Mouse (Mus musculus) neural tube, embryonic 12.5 days (tissue): ENCODE measurements around the gene Gstp2. TPM values are rescaled to one million over a fixed set of nuclear protein-coding genes. Genes with fewer than 3 reads are reported as not detected.
"Not testable (repeated sequence)": the region's sequence is repeated elsewhere in the genome, so short reads cannot be mapped to it uniquely, and the experiment has no call there.

Experiments used
- ATAC-seq: fragments of 200-750 bp; cut with Nextera tagmentation; 2 replicates; pipeline ENCODE4 v1.8.0; 2017; ENCODE audit warnings: low read depth, mild to moderate bottlenecking, moderate TSS enrichment, moderate library complexity; ENCODE audit not compliant: low FRiP score
- H3K27ac ChIP-seq: fragments of 300-500 bp; sonication (generic); 2 replicates; pipeline ENCODE4 v1.5.1; 2016
- H3K27me3 ChIP-seq: fragments of 300-500 bp; sonication (generic); replicated peaks from 2 replicates; pipeline ENCODE4 v1.6.1; 2016; ENCODE audit warnings: mild to moderate bottlenecking
- H3K36me3 ChIP-seq: fragments of 300-500 bp; sonication (generic); 2 replicates; pipeline ENCODE4 v1.6.1; 2016; ENCODE audit warnings: mild to moderate bottlenecking
- H3K4me1 ChIP-seq: fragments of 300-500 bp; sonication (generic); 2 replicates; pipeline ENCODE4 v1.6.1; 2016
- H3K4me2 ChIP-seq: fragments of 300-500 bp; sonication (generic); replicated peaks from 2 replicates; pipeline ENCODE4 v1.6.1; 2016; ENCODE audit warnings: mild to moderate bottlenecking
- H3K4me3 ChIP-seq: fragments of 300-500 bp; sonication (generic); 2 replicates; pipeline ENCODE4 v1.5.1; 2016
- H3K9ac ChIP-seq: fragments of 300-500 bp; sonication (generic); 2 replicates; pipeline ENCODE4 v1.6.1; 2016; ENCODE audit warnings: mild to moderate bottlenecking
- H3K9me3 ChIP-seq: fragments of 300-500 bp; sonication (generic); 2 replicates; pipeline ENCODE4 v1.6.1; 2016; ENCODE audit warnings: mild to moderate bottlenecking
- WGBS: fragments of 180-500 bp; shearing (Covaris S2); methylation state at CpG from one replicate; pipeline ENCODE4 v1.1.7; 2016; 5-methylcytosine and 5-hydroxymethylcytosine counted together
- polyA plus RNA-seq: library from polyadenylated mRNA; unstranded; fragments of >200 nt; fragmentation: Nextera tagmentation; extraction: Ambion mirVana; gene quantifications from 2 replicates; pipeline ENCODE4 v1.2.1, GENCODE M21; 2016

Gstp2 gene
- polyA plus RNA-seq, 1 experiment from 2014 or later: 1.8 TPM

- not testable (repeated sequence) for H3K4me3 ChIP-seq, H3K27ac ChIP-seq, H3K4me1 ChIP-seq, H3K9me3 ChIP-seq, H3K36me3 ChIP-seq, ATAC-seq, H3K9ac ChIP-seq, H3K27me3 ChIP-seq, H3K4me2 ChIP-seq
- 93% methylated on average over 2 of the region's 2 CpGs for WGBS
Observed at GRCm38 (mm10) chr19:4068242-4068641, 22.4 kb upstream of the Gstp2 start.

DNA sequence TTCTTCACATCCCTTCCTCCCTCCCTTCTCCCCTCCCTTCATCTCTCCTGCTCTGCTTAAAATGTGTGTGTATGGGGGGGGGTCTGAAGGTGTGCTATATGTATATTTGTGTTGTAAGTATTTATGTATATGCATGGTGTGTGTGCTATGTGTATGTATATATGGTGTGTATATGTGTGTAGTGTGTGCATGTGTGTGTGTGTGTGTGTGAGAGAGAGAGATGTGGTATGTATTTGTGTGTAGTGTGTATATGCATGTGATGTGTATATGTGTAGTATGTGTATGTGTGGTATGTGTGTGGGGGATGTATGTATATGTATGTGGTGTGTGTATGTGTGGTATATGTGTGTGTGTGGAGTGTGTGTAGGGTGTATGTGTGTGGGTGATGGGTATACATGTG is 21.1 kb upstream of the Gstp2 start:
- Histone ChIP-seq H3K4me3 (no peak overlapping the region), H3K36me3 (no peaks in the 10 kb centered on the region)
- ATAC-seq: no peak

GRCm38 (mm10) chr19:4066280-4066679 is 20.5 kb upstream of the Gstp2 start:
- Histone ChIP-seq H3K9me3 (no peaks in the 10 kb centered on the region), H3K4me1 (no peaks in the 10 kb centered on the region), H3K9ac (no peak overlapping the region), H3K27me3 (no peaks in the 10 kb centered on the region), H3K4me2 (no peak overlapping the region), H3K27ac (no peak overlapping the region), H3K4me3 (no peak overlapping the region), H3K36me3 (no peaks in the 10 kb centered on the region)
- 91% methylated on average over 6 of the region's 6 CpGs for WGBS
- no peak for ATAC-seq

More for the DNA sequence above, 21.1 kb upstream of the Gstp2 start:
- Histone ChIP-seq H3K27ac (no peak overlapping the region), H3K4me1 (no peaks in the 10 kb centered on the region), H3K9me3 (no peaks in the 10 kb centered on the region), H3K27me3 (no peaks in the 10 kb centered on the region), H3K9ac (no peak overlapping the region), H3K4me2 (no peak overlapping the region)

DNA sequence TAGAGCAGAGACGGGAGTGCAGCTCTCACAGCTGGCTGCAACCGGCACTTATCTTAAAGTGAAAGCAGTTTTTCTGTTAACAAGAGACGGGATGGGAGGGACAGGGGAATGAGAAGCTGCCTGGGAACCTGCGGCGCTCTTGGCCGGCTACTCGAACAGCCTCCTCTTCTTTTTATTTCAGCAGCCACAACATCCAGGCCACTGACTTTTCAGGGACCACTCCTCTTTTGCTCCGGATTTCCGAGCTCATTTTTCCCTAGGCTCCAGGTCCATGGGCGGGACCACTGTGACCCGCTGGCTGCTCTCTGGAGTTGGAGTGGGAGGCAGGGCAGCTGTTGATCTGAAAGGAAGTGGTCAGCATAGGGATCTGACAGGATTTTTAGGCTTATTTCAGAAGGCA is 18.7 kb upstream of the Gstp2 start:
- not testable (repeated sequence) for H3K36me3 ChIP-seq, H3K9me3 ChIP-seq, H3K27ac ChIP-seq, H3K4me2 ChIP-seq, ATAC-seq, H3K4me3 ChIP-seq, H3K27me3 ChIP-seq, H3K4me1 ChIP-seq, H3K9ac ChIP-seq
- WGBS: 61% methylated on average over 7 of the region's 11 CpGs

DNA sequence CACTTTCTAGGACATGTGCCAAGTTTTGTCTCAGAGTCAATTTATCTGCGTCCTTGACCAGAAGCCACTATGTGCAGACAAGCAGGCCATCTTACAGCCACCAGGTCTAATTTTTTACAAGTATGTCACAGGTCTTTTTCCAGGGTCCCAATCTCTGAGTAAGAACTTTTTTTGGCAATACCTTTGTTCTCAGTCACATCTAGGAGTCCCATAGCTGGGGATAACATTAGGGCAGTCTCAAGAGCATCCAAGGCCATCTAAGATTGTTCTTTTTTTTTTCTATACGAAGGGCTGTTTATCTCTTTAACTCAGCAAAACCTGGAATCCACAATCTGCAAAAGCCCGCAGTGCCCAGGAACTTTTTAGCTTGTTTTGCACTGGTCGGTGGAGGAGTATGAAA is 17.5 kb upstream of the Gstp2 start:
- not testable (repeated sequence) for ATAC-seq, H3K4me2 ChIP-seq, H3K4me1 ChIP-seq, H3K9ac ChIP-seq, H3K27me3 ChIP-seq, H3K27ac ChIP-seq, H3K36me3 ChIP-seq, H3K4me3 ChIP-seq, H3K9me3 ChIP-seq
- 84% methylated on average over 4 of the region's 4 CpGs for WGBS

DNA sequence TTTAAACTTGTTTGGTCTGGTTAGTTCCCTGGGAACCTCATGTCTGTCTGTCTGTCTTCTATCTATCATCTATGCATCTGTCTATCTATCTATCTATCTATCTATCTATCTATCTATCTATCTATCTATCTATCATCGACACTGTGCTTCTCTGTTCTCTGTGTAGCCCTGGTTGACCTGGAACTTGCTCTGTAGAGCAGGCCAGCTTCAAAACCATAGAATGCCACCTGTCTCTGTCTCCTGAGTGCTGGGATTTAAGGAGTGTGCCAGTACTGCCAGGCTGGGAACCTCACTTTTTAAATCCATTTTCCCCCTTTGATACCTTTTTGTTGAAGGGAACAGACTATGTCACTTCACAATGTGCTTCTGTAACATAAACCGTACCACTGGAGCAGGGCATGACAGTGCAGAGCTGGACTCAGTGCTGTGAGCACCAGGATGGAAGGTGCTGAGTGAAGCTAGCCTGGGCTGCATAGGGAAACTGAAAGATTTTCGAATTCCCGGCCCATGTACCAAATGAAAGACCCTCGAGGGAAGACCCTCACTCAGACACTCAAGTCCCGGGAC is 15.2 kb upstream of the Gstp2 start:
- ATAC-seq: no peak
- Histone ChIP-seq H3K27ac (no peak overlapping the region), H3K9ac (no peak overlapping the region), H3K4me1 (no peaks in the 10 kb centered on the region), H3K4me2 (no peak overlapping the region), H3K9me3 (no peaks in the 10 kb centered on the region), H3K4me3 (no peak overlapping the region), H3K27me3 (no peaks in the 10 kb centered on the region), H3K36me3 (no peaks in the 10 kb centered on the region)
- WGBS: 90% methylated on average over 6 of the region's 6 CpGs

DNA sequence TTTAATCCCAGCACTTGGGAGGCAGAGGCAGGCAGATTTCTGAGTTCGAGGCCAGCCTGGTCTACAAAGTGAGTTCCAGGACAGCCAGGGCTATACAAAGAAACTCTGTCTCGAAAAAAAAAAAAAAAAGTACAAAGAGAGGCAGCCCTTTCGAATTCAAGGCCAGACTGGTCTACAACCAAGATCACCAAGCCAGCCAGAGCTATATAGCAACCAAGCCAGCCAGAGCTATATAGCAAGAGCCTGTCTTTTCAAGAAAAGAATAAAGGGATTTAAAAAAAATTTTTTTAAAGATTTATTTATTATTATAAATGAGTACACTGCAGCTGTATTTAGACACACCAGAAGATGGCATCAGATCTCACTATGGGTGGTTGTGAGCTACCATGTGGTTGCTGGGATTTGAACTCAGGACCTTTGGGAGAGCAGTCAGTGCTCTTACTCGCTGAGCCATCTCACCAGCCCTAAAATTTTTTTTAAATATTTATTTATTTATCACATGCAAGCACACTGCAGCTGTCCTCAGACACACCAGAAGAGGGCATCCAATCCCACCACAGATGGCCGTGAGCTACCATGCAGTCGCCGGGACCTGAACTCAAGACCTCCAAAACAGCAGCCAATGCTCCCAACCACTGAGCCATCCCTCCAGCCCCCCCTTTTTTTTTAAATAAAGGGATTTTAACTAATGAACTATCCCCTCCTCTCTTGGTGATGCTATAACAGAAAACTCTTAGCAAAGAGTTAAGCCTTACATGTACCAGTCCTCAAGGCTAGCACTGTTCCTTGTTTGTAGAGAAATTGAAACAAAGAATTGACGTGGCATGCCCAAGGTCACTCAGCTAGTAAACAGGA is 14.4 kb upstream of the Gstp2 start:
- 85% methylated on average over 8 of the region's 8 CpGs for WGBS
- not testable (repeated sequence) for H3K4me2 ChIP-seq, H3K4me3 ChIP-seq, H3K27ac ChIP-seq, H3K36me3 ChIP-seq, H3K9me3 ChIP-seq, H3K4me1 ChIP-seq, H3K27me3 ChIP-seq, ATAC-seq, H3K9ac ChIP-seq

DNA sequence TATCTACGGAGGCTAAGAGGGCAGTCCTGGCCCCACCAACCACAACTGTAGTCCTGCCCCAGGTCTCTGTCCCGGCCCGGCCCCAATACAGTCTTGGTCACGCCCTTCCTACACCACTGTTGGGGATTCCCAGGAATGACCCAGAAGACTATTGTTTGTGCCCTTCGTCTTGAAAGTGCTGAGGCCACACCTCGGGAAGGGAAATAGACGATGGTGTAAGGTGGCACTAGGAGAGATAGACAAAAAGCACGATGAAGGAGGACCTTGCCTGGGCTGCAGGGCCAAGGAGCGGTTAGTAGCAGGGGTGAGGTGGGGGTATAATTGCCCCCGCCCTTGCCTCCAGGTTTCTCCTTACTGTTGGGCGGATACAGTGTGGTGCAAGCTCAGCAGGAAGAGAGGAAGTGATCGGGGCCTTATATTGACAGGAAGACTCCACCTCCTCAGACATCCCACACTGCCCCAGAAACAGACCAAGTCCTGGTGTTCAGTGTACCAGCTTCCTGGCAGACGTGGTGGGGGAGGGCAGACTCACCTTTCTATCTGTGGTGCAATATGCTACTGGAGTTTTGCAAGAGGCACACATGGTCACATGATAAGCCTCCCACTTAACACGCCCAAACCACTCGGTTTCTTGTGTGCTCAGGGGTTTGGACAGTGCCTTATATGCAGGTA is 13.4 kb upstream of the Gstp2 start, which contains the start of gene Gstp3:
Gene Gstp3 (minus strand): TSS at position 501 of the 672 bp plus-strand sequence.
- Histone ChIP-seq H3K36me3 (no peaks in the 10 kb centered on the region), H3K27ac (no peak within 1 kb of the TSS), H3K4me1 (no peaks in the 10 kb centered on the region), H3K4me2 (no peak within 1 kb of the TSS), H3K9ac (no peak within 1 kb of the TSS), H3K9me3 (no peaks in the 10 kb centered on the region), H3K27me3 (no peaks in the 10 kb centered on the region), H3K4me3 (no peak within 1 kb of the TSS)
- WGBS: 84% methylated on average over 15 of the region's 15 CpGs
- no peak for ATAC-seq

GRCm38 (mm10) chr19:4058581-4058980 is 12.8 kb upstream of the Gstp2 start:
- no peaks in the 10 kb centered on the region for H3K36me3 ChIP-seq
- H3K27ac ChIP-seq: no peak overlapping the region
- H3K4me1 ChIP-seq: no peaks in the 10 kb centered on the region
- no peak overlapping the region for H3K4me3 ChIP-seq
- no peak for ATAC-seq
- H3K27me3 ChIP-seq: no peaks in the 10 kb centered on the region
- no peaks in the 10 kb centered on the region for H3K9me3 ChIP-seq
- H3K9ac ChIP-seq: no peak overlapping the region
- no peak overlapping the region for H3K4me2 ChIP-seq
- 95% methylated on average over 5 of the region's 5 CpGs for WGBS

- Histone ChIP-seq H3K4me2 (no peak overlapping the region), H3K9me3 (no peaks in the 10 kb centered on the region), H3K27me3 (no peaks in the 10 kb centered on the region), H3K4me1 (no peaks in the 10 kb centered on the region), H3K9ac (no peak overlapping the region), H3K4me3 (no peak overlapping the region), H3K27ac (no peak overlapping the region), H3K36me3 (no peaks in the 10 kb centered on the region)
- no peak for ATAC-seq
- 91% methylated on average over 7 of the region's 7 CpGs for WGBS
Observed at GRCm38 (mm10) chr19:4057962-4058361, 12.1 kb upstream of the Gstp2 start.

GRCm38 (mm10) chr19:4057389-4057788 is 11.6 kb upstream of the Gstp2 start:
- no peak for ATAC-seq
- Histone ChIP-seq H3K9ac (no peak overlapping the region), H3K4me1 (no peaks in the 10 kb centered on the region), H3K27ac (no peak overlapping the region), H3K36me3 (no peaks in the 10 kb centered on the region), H3K4me2 (no peak overlapping the region), H3K4me3 (no peak overlapping the region), H3K9me3 (no peaks in the 10 kb centered on the region), H3K27me3 (no peaks in the 10 kb centered on the region)
- 84% methylated on average over 13 of the region's 13 CpGs for WGBS

GRCm38 (mm10) chr19:4056727-4057126 is 10.9 kb upstream of the Gstp2 start:
- WGBS: 36% methylated on average over 4 of the region's 4 CpGs
- H3K4me2 ChIP-seq: no peak overlapping the region
- H3K9ac ChIP-seq: no peak overlapping the region
- no peaks in the 10 kb centered on the region for H3K9me3 ChIP-seq
- H3K27me3 ChIP-seq: no peaks in the 10 kb centered on the region
- H3K36me3 ChIP-seq: no peaks in the 10 kb centered on the region
- ATAC-seq: no peak
- H3K27ac ChIP-seq: no peak overlapping the region
- H3K4me3 ChIP-seq: no peak overlapping the region
- H3K4me1 ChIP-seq: no peaks in the 10 kb centered on the region
